Mouse (Mus musculus): ENCODE data around the gene Cep128. TPM values are rescaled to one million over a fixed set of nuclear protein-coding genes. Genes with fewer than 3 reads are reported as not detected.

Gene Cep128
- polyA plus RNA-seq, 1 experiment, result 12.8 TPM

DNA sequence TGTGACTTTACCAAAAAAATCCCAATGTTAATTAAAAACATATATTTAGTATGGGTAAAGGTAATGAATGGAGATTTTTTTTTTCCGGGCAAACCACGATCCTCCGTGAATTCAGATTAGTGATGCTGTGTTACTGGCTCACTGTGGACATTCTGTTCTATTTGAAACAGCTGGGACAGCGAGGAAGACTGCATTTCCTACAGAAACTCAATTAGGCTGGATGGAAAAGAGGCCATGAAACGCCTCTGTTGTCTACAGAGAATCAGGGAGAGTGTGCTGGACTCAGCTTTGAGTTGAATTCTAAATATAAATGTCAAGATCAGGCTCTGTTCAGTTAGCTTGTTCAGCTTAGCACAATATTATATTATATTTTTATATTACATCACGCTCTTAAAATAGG lies 369.1 kb downstream of the Cep128 start:
- TF ChIP-seq POLR2A (IDR thresholded peaks at IDR 0.05; ENCODE audit: control insufficient read depth, extremely low read depth, insufficient read depth, low read length, poor library complexity) (no peak), CTCF (IDR thresholded peaks at IDR 0.05; ENCODE audit: borderline replicate concordance, control insufficient read depth, extremely low read depth, insufficient read depth, low read length, poor library complexity) (no peak)
- Histone ChIP-seq H3K27me3 (ENCODE audit: control insufficient read depth, insufficient read depth, low read length) (no peaks in the 10 kb centered on the region), H3K4me3 (ENCODE audit: control insufficient read depth, insufficient read depth, low read length) (no peak overlapping the region), H3K4me1 (replicated peaks; ENCODE audit: control insufficient read depth, insufficient read depth, low read length) (no peaks in the 10 kb centered on the region), H3K36me3 (ENCODE audit: control insufficient read depth, insufficient read depth, low read length) (no peaks in the 10 kb centered on the region), H3K27ac (ENCODE audit: control insufficient read depth, insufficient read depth, low read length) (no peak overlapping the region)
- no peak for DNase-seq
- WGBS, result 95% methylated on average over 6 of the region's 6 CpGs

DNA sequence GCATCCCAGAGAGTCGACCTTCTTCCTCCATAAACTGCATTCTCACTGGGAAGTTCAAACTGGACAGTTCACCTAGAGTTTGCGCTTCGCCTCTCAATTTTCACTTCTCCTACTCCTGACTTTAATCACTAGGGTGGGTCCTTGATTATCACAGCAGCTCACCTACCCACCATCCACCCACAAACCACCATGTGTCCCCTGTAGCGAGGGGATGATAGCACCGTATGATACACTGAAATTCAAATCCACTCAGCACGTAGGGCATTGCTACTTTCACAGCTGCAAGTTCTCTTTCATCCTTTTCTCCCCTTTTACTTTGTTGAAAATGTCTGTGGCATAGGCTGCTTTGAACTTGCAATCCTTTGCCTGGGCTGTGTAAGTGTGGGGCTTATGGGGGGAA lies 371.2 kb downstream of the Cep128 start:
- no peaks in the 10 kb centered on the region for H3K36me3 ChIP-seq (ENCODE audit: control insufficient read depth, insufficient read depth, low read length)
- H3K4me3 ChIP-seq (ENCODE audit: control insufficient read depth, insufficient read depth, low read length), result no peak overlapping the region
- H3K27ac ChIP-seq (ENCODE audit: control insufficient read depth, insufficient read depth, low read length), result no peak overlapping the region
- WGBS, result 47% methylated on average over 6 of the region's 6 CpGs
- no peak for DNase-seq
- no peak for TF ChIP-seq POLR2A (IDR thresholded peaks at IDR 0.05; ENCODE audit: control insufficient read depth, extremely low read depth, insufficient read depth, low read length, poor library complexity)
- TF ChIP-seq CTCF (IDR thresholded peaks at IDR 0.05; ENCODE audit: borderline replicate concordance, control insufficient read depth, extremely low read depth, insufficient read depth, low read length, poor library complexity), result no peak
- H3K4me1 ChIP-seq (replicated peaks; ENCODE audit: control insufficient read depth, insufficient read depth, low read length), result peaks cover 3% of the 10 kb centered on the region
- H3K27me3 ChIP-seq (ENCODE audit: control insufficient read depth, insufficient read depth, low read length), result no peaks in the 10 kb centered on the region

DNA sequence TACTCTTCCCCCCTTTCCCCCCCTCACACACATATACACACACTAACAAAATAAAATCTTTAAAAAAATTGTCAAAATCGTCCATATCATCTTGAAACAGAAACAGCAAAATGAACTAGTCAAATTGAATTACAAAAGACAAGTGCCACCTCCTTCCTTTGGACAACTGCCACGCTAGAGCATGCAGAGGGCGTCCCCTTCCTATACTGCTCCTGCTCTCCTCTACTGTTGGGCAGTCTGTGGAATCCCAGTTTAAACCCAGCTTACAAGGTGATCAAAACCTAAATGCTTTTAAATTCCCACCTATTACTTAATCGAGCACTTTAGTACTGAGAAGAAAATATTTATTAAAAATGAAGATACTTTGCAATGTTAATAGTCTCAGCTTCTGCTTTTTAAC lies 372.0 kb downstream of the Cep128 start:
- Histone ChIP-seq H3K36me3 (ENCODE audit: control insufficient read depth, insufficient read depth, low read length) (no peaks in the 10 kb centered on the region), H3K27ac (ENCODE audit: control insufficient read depth, insufficient read depth, low read length) (no peak overlapping the region), H3K4me3 (ENCODE audit: control insufficient read depth, insufficient read depth, low read length) (no peak overlapping the region), H3K4me1 (replicated peaks; ENCODE audit: control insufficient read depth, insufficient read depth, low read length) (peaks cover 3% of the 10 kb centered on the region), H3K27me3 (ENCODE audit: control insufficient read depth, insufficient read depth, low read length) (no peaks in the 10 kb centered on the region)
- TF ChIP-seq CTCF (IDR thresholded peaks at IDR 0.05; ENCODE audit: borderline replicate concordance, control insufficient read depth, extremely low read depth, insufficient read depth, low read length, poor library complexity), result no peak
- no peak for TF ChIP-seq POLR2A (IDR thresholded peaks at IDR 0.05; ENCODE audit: control insufficient read depth, extremely low read depth, insufficient read depth, low read length, poor library complexity)
- DNase-seq, result no peak
- 84% methylated on average over 4 of the region's 4 CpGs for WGBS

GRCm38 (mm10) chr12:91008736-91009135 lies 375.5 kb downstream of the Cep128 start:
- Histone ChIP-seq H3K27me3 (ENCODE audit: control insufficient read depth, insufficient read depth, low read length) (no peaks in the 10 kb centered on the region), H3K36me3 (ENCODE audit: control insufficient read depth, insufficient read depth, low read length) (no peaks in the 10 kb centered on the region), H3K27ac (ENCODE audit: control insufficient read depth, insufficient read depth, low read length) (no peak overlapping the region), H3K4me1 (replicated peaks; ENCODE audit: control insufficient read depth, insufficient read depth, low read length) (peaks cover 3% of the 10 kb centered on the region), H3K4me3 (ENCODE audit: control insufficient read depth, insufficient read depth, low read length) (no peak overlapping the region)
- no peak for DNase-seq
- TF ChIP-seq POLR2A (IDR thresholded peaks at IDR 0.05; ENCODE audit: control insufficient read depth, extremely low read depth, insufficient read depth, low read length, poor library complexity) (no peak), CTCF (IDR thresholded peaks at IDR 0.05; ENCODE audit: borderline replicate concordance, control insufficient read depth, extremely low read depth, insufficient read depth, low read length, poor library complexity) (no peak)
- 48% methylated on average over 5 of the region's 5 CpGs for WGBS

GRCm38 (mm10) chr12:91008170-91008569 lies 376.0 kb downstream of the Cep128 start:
- no peak for DNase-seq
- Histone ChIP-seq H3K36me3 (ENCODE audit: control insufficient read depth, insufficient read depth, low read length) (no peaks in the 10 kb centered on the region), H3K4me1 (replicated peaks; ENCODE audit: control insufficient read depth, insufficient read depth, low read length) (peaks cover 3% of the 10 kb centered on the region), H3K27ac (ENCODE audit: control insufficient read depth, insufficient read depth, low read length) (no peak overlapping the region), H3K27me3 (ENCODE audit: control insufficient read depth, insufficient read depth, low read length) (no peaks in the 10 kb centered on the region), H3K4me3 (ENCODE audit: control insufficient read depth, insufficient read depth, low read length) (no peak overlapping the region)
- no peak for TF ChIP-seq CTCF (IDR thresholded peaks at IDR 0.05; ENCODE audit: borderline replicate concordance, control insufficient read depth, extremely low read depth, insufficient read depth, low read length, poor library complexity)
- TF ChIP-seq POLR2A (IDR thresholded peaks at IDR 0.05; ENCODE audit: control insufficient read depth, extremely low read depth, insufficient read depth, low read length, poor library complexity), result no peak
- 67% methylated on average over 3 of the region's 3 CpGs for WGBS

DNA sequence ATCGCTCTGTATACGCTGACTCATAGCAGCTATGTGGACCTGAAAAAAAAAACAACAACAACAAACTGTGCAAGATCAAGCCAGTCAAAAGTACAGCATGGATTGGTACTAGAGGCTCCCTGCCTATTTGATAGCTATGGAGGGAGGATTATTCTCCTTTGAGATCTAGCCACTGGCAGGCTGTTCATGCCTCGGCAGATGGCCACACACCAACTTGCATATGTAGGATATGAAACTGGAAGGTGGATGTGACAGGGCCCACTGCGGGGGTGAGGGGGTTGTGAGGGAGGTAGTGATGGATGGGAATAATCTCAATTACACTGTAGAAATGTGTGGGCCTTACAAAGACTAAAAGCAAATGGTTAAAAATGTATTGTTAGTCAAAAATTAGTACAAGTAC lies 386.7 kb downstream of the Cep128 start:
- Histone ChIP-seq H3K4me3 (ENCODE audit: control insufficient read depth, insufficient read depth, low read length) (no peak overlapping the region), H3K36me3 (ENCODE audit: control insufficient read depth, insufficient read depth, low read length) (no peaks in the 10 kb centered on the region)
- WGBS, result over 99% methylated on average over 4 of the region's 4 CpGs

GRCm38 (mm10) chr12:90993331-90993730 lies 390.9 kb downstream of the Cep128 start:
- H3K27ac ChIP-seq (ENCODE audit: control insufficient read depth, insufficient read depth, low read length), result no peak overlapping the region
- H3K36me3 ChIP-seq (ENCODE audit: control insufficient read depth, insufficient read depth, low read length), result no peaks in the 10 kb centered on the region
- no peaks in the 10 kb centered on the region for H3K27me3 ChIP-seq (ENCODE audit: control insufficient read depth, insufficient read depth, low read length)
- no peaks in the 10 kb centered on the region for H3K4me1 ChIP-seq (replicated peaks; ENCODE audit: control insufficient read depth, insufficient read depth, low read length)
- 88% methylated on average over 2 of the region's 2 CpGs for WGBS
- no peak for DNase-seq
- no peak overlapping the region for H3K4me3 ChIP-seq (ENCODE audit: control insufficient read depth, insufficient read depth, low read length)
- TF ChIP-seq POLR2A (IDR thresholded peaks at IDR 0.05; ENCODE audit: control insufficient read depth, extremely low read depth, insufficient read depth, low read length, poor library complexity) (no peak), CTCF (IDR thresholded peaks at IDR 0.05; ENCODE audit: borderline replicate concordance, control insufficient read depth, extremely low read depth, insufficient read depth, low read length, poor library complexity) (no peak)

More for the DNA sequence above, 386.7 kb downstream of the Cep128 start:
- no peak for DNase-seq
- TF ChIP-seq CTCF (IDR thresholded peaks at IDR 0.05; ENCODE audit: borderline replicate concordance, control insufficient read depth, extremely low read depth, insufficient read depth, low read length, poor library complexity) (no peak), POLR2A (IDR thresholded peaks at IDR 0.05; ENCODE audit: control insufficient read depth, extremely low read depth, insufficient read depth, low read length, poor library complexity) (no peak)
- no peaks in the 10 kb centered on the region for H3K4me1 ChIP-seq (replicated peaks; ENCODE audit: control insufficient read depth, insufficient read depth, low read length)
- no peaks in the 10 kb centered on the region for H3K27me3 ChIP-seq (ENCODE audit: control insufficient read depth, insufficient read depth, low read length)
- no peak overlapping the region for H3K27ac ChIP-seq (ENCODE audit: control insufficient read depth, insufficient read depth, low read length)

Data from thymus, adult 2 months (tissue).